Mouse (Mus musculus): ENCODE measurements around the gene Sox15.

The Sox15 gene

DNA sequence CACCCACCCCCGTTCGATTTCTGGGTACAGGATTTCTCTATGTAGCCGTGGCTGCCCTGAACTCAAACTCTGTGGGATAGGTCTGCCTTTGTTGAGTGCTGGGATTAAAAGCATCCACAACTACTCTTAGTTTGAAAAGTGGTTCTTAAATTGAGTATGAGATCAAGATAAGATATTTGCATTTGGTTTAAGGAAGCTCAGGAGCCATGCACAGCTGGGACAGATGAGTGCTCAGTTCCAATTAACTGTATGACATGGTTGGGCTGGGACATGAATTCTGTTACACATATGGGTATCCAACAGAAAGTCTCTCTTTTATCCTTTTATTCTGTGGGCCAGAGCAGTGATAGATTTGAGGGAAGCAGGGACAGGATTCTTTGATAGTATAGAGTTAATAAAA is 19.6 kb upstream of the Sox15 start:
- DNase-seq, result no peak

DNA sequence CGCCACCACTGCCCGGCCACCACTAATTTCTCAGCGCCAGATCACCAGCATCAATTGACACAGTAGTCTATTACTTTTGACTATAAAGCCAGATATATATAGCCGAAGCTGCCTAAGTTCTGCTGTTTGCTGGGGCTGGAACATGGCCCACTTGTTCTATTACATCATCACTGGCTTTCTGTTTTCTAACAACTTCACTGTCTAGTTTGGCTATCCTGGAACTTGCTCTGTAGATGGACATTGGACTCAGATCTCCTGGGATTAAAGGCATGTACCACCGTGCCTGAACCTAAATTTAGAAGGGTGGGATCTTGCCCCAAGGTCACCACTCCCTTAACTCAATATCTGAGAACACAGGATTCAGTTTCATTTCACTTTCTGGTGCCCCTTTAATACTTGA is 9.3 kb upstream of the Sox15 start:
- DNase-seq, result no peak

DNA sequence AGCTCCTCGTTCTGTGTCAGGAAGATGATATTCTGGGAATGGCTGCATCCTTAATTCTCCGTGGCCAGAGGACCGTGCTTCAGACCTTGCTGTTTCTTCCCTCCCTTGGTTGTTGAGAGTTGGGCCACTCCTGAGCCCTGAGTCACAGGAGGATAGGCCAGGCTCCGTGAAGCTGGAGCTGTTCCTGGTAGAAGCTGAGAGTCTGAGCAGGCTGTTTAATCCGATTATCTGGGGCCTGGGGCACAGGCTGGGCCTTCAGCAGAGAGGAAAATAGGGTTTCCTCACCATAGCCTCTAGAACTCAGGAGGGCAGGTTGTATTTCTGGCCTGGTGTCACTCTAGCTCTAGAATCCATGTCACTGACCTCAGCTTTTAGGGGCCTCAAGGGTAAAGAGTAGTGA is 1.7 kb upstream of the Sox15 start:
- DNase-seq, result no peak

DNA sequence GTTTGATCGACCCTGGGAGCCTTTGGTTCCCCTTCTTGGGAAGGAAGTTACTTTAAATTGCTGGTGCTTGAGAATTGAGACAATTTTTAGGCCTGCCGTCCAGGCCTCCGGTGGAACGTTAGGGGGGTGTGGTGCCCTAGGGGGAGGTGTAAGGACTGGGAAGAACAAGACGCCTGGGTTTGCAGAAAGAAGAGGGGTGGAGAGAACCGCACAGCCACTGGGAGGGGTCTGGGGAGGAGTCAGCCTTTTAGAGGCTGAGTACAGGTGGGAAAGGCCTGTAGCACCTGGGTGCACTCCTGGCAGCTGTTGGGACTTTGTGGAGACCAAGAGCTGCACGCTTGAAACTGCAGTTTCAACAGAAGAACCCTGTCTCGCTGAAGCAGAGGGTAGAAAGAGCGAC is 354 bp upstream of the Sox15 start:
- DNase-seq, result no peak

DNA sequence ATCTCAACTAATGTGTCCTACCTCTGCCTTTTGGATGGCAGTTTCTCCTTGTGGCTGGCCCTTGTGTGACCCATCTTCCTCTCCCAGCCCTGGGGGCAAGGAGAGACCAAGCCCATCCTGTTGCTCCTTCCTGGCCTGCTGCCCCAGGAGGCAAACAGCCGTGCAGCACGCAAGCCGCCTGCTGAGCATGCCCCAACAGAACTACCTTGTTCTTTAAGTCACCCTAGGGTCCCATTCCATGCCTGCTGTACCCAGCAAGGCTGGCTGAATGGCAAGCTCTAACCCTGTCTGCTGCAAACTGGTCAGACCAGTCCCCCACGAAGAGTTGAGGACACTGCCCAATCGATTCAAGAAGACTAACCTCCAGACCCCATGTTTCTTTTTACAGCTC is 946 bp downstream of the Sox15 start:
- DNase-seq, result no peak

DNA sequence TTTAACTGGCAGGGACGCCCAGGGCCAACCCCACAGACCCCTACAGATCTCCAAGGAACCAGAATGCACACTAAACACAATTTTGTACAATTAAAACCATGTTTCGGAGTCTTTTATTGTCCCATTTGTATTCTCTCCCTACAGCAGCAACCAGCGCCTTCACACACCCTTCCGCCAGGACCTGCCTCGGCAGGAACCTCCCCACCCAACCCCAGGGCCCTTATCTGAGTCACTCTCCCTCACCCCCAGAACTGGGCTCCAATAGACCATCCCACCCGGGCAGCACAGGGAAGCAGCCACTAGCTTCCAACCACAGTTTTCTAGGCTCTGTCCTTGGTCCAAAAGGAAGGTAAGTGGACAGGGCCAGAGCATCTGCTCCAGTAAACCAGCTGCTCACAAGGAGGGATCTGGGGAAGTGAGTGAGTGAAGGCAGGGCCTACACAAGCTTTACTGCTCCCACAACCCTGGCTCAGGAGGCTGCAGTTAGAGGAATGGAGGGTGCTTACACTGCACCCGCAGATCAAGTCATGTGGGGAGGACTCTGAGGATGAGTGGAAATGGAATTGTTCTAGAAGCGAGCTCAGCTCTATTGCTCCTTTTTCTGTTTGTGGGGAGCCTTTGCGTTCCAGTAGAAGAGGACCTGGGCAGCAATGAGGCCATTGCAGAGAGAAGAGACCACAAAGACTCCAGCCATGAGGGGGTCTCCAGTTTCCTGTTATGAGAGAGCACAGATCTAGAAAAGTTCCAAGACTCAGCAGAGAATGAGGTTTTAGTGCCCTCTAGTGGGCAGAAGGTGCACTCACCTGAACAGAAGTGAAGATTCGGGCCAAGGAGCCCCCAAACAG is 1.7 kb downstream of the Sox15 start:
- DNase-seq, result peak; percentile 61

DNA sequence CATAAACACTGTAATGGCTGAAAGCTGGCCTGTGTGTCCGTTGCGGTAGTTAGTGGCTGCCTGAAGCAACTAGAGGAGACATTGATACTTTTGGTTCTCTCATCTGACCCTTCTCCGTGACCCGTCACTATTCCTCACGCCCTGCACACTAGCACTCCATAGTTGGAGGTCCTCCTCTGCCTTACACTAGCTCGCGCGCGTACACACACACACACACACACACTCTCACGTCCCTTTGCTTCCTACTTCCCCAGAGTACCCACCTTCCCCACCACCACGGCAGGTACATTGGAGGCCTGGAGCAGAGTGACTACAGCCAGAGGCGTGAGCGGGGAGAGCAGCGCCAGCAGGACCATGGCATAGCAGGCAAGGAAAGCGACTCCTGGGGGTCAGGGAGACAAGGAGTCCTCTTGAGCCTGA is 2.4 kb downstream of the Sox15 start:
- no peak for DNase-seq

DNA sequence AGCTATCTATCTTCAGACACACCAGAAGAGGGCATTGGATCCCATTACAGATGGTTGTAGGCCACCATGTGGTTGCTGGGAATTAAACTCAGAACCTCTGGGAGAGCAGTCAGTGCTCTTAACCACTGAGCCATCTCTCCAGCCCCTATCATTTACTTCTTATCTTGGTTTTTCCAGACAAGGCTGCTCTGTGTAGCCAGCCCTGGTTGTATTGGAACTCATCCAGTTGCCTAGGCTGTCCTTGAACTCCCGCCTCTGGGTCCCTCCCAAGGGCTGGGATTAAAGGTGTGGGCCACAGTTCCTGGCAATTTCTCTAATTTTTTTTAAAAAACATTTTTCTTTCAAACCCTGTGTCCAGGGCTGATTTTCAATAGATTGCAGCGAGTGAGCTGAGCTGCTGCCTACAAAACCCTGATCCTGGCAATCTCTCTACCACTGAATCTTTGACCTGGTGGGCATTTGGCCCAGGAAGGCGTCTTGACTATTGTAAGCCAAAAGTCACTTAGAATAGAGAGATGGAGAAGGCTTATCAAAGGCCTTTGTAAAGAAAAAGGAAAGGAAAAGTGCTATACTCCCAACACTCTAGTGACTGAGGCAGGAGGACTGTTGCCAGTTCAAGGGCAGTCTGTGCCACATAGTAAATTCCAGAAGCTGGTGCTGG is 6.2 kb downstream of the Sox15 start:
- DNase-seq, result no peak

DNA sequence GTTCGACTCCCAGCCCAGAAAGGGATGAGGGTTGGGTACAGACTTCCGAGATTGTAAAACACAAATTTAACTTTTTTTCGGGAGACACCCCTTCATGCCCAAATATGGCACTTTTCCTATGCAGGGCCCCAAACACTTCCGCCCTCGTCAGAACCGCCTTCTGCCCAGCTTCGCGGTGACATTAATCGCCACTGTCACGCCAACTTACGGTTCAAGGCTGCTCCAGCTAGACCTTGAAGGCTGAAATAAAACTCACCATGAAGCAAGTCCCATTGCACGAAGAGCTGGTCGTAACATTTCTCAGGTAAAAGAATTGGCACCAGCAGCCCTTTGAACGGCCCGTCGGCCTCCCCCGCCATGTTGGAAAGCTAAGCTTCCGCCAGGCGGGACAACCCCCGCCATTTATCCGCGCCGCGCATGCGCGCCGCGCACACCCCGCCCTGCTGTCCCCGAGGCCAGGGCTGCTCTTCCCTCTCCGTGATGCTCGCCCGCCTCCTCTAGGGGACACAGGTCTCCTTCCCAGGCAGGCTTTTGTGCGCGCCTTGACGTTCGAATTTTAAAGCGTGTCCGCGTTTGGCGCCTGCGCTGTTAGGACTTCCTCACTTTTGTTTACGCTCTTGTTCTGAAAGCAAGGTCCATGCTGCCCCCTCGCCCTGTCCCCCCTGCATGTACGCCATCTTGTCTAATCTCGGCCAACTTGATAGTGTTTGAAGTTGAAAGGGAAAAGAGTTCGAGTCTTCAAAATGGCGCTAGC is 7.3 kb downstream of the Sox15 start, which contains the start of gene Mpdu1:
Mpdu1 (minus strand) TSS at position 430 of the 754 bp plus-strand sequence.
- DNase-seq, result peak; percentile 93

DNA sequence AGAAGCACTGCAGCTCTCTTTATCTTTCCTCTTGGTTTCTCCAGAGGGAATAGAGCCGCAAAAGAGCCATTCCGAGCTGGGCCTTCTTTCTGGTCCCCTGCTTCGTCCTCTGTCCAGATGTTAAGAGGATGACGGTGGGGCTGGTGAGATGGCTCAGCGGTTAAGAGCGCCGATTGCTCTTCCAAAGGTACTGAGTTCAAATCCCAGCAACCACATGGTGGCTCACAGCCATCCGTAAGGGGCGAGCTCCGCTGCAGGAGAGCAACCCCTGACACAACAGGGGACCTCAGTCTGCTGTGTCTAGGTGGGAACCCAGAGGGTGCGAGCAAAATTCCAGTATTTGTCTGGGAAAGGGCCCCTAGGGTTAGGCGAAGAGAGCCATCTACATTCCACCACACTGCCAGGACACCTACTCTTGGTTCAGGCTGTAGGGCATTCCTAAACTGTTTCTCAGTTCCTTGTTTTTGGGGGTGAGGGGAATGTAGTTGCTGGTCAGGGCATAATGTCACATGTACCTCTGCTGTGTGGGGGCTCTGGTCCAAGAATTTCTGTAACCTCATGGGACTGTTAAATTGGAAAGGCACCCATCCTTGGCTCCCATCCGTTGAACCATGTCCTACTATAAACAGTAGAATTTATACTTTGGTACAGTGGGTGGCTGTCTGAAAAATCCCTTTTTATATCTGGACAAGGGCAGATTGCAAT is 8.0 kb downstream of the Sox15 start:
- no peak for DNase-seq

DNA sequence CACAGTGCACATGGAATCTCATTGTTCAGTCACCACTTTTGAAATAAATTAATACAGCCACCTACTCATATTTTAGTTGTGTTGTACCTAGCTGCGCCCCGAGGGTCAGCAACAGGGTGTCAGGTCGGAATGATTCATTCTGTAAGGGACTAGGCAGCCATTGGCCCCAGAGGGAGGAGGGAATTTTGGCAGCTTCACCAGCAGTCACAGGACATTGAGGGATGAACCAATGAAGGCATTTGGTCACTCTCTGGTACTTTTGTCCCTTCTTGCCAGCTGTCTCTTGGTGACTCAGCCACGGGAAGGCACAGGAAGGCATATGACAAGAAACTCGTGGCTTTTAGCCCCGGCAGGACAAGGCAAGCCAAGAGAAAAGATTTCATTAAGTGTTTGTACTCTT is 8.7 kb downstream of the Sox15 start:
- DNase-seq, result no peak

DNA sequence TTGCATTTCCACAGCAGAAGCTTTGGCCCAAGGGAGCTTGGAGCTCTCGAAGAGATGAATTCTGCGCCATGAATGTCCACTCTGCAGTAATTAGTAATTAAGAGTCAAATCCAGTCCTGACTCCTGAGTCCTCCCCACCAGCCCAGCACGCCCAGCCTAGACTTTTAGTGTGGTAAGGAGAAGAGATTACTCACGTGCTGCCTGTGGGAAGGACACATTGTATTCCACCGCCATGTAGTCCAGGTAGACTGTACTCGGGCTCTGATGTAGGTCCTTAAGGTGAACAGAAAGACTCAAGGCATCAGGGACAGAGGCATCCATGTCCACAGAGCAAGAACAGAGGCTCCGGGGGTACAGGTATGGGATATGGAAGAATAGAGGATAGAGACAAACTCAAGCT is 9.7 kb downstream of the Sox15 start:
- DNase-seq, result no peak

DNA sequence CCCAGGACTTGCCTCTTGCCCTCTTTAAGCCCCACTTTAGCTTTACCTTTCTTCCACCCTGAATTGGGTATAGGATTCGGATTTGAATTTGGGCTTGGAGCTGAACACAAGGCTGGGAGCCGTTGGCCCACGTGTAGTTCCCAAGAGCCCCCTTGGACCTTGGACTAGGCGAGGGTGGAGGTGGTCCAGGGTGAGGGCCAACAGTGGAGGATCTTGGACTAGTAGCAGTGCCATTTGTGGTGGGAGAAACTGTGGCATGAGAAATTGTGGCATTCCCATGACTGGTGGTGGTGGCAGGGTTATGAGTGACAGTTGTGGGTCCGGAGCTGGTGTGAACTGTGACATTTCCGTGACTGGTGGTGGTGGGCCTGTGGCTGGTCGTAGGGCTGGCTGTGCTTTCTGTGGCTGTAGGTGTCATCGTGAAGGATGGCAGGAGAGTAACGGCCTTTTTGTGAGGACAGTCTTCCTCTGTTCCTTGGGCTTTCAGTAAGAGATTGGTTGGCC is 10.4 kb downstream of the Sox15 start:
- DNase-seq, result no peak

DNA sequence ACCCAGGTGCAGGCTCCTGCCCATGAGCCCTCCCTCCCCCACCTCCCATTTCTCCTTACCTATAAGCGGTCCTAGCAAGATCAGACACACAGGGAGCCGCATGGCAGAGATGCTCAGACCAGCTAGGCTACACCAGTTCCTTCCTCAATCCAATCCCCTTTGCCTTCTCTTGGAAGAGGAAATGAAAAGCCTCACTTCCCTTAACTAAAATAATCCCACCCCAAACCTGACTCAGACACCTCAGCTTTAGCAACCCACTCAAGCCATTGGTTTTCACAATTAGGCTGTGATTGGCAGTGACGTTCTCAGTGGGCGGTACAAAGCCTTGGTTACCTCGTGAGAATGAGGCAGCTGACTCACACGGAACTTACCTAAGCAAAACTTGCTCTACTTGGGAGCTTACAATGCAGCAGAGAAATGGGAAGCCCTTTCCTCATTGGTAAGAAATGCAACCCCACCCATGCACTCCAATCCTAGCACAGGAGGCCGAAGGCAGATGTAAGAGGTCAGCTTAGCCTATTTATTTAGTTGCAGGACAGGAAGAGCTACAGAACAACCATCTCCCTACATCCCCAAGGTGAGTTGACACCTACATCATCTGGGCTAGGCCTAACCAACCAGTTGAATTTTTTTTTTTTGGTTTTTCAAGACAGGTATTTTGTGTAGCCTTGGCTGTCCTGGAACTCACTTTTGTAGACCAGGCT is 11.0 kb downstream of the Sox15 start, which contains the start of gene Cd68:
Cd68 (minus strand) TSS at position 193 of the 704 bp plus-strand sequence.
- peak; percentile 57 for DNase-seq

DNA sequence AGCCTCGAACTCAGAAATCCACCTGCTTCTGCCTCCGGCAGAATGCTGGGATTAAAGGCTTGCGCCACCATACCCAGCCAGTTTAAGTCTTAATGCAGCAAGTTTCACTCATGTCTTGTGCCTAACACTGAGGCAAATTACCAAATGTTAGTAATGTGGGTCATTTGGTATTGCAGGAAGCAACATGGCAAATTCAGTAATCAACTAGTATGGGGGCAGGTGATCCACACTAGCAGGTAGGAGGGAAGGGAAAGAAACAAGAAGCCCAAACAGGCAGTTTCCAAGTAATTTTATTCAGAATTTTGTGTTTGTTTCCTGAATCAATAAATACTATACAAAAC is 11.5 kb downstream of the Sox15 start:
- no peak for DNase-seq

DNA sequence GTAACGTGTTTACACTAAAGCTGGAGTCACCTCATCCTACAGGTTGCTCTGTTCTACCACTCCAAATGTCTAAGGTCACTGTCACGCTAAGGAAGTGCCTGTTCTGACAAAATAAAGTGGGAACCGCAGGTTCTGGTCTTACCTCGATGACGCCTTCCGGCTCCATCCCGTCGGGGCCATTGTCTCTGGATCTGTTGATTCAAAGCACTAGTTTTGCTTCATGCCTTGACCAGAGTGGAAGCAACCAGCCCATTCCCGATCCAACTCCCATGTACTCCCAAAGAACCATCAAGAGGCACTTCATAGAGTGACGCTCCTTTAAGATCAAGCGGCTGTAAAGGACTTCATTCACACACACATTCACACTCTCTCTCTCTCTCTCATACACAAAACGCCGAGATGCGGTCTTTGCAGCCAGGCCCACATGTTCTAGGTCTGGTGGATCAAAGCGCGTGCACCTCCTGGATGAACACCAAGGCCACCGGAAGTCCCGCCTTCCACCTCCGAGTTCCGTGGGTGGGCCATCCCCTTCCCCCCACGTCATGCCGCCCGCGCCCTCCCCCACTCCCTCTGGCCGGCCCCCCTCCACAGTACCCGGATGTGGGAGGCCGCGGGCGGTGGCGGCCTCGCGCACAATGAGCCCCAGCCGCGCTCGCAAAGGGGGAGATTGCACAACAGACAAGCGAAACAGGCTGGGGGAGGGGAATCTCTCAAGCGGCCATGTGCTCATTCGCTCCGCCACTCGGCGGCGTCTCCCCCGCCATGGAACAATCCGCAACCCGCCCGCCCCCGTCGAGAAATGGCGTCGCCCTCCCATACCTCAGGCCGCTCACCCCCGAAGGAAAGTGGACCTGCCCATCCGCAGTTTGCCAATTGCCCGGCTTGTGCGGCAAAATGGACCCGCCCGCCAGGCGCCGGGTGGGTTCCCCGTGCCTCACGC is 15.9 kb downstream of the Sox15 start:
- peak; percentile 96 for DNase-seq

DNA sequence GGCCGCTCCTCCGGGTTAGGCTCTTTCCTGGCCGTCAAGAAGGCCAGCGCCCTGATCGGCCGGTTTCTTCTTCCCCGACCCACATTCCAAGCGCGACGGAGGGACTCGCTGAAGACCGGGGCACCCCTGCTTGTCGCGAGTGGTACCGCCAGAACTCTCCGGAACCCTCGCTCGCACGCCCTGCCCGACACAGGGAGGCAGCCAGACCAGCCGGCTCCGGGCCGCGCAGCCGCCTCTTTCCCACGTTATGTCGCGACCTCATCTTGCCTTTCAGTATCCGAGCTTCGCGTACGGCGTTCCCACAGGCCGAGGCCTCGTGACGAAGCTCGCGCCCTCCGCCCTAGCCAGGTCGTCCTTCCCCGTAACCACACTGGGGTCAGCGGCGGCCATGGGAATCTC is 16.6 kb downstream of the Sox15 start:
- DNase-seq, result no peak

DNA sequence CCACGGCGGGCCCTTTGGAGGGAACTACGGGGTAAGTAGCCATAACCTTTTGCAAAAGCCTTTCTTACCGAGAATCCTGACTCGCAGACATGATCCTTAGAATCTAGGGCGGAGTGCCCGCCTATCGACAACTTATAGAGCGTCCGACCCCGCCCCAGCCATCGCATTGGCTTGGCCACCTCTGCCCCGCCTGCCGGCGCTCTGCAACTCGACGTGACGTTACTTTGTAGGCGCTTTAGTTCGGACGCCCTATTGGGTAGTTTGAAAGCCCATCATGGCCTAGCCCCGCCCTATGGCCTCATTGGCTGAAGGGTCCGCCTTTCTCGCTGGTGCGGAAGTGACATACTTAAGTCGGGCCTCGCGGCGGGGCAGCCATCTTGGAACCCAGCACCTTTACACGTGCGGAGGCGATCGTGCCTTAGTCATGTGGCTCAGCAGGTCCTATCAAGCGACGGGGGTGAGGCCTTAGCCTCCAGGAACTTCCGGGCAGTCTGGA is 17.1 kb downstream of the Sox15 start, which contains the start of gene Eif4a1:
Eif4a1 (minus strand) TSS at position 213 of the 496 bp plus-strand sequence.
- DNase-seq, result peak; percentile 99

DNA sequence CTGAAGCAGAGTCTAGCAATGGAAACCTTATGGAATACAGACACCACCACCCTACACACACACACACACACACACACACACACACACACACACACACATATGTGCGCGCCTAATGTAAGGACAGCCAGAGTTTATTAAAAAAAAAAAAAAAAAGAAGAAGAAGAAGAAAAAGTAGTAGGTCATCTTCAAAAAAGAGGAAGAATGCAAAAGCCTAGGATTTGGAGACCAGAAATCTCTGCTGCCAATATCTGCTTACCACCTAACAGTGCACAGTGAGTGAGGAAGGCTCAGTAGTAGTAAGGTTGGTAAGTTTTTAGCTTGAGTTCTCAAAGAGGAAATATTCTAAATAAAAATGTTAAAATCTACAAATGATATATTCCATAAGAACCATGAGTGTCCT is 24.0 kb downstream of the Sox15 start:
- no peak for DNase-seq

DNA sequence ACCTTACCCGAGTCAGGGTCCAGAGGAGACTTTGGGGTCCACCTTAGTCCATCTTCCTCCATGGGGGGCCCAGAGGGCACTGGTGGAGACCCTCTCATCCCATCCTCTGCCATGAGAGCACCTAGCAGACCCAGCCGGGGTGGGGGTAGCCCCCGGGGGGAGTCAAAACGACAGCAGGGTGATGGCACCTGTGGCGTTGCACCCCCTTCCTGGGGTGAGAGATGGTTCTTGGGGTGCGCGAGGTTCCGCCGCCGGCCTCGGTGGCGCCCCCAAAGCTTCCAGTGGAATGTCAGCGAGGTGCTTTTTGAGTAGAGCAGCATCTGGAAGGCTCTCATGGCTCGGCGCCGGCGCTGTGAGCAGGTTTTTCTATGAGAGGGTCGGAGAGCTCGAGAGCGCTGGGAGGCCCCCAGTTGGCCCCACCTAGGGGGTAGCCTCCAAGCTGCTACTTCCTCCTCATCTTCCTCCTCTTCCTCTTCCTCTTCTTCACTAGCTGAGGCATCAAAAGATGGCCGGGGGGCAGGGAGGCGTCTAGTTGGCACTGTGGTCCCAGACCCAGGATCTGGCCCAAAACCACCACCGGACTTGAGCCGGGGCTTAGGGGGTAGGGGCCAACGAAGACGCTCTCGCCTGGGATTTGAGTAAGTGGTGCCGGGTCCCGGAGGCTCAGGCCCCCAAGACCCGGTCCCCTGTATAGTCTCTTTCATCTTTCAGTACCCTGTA is 25.2 kb downstream of the Sox15 start:
- DNase-seq, result no peak

All from lung, postnatal 14 days (tissue).